Mouse (Mus musculus) intestine, embryonic 16.5 days (tissue): ENCODE results near the gene Olfr901. TPM values are rescaled to one million over a fixed set of nuclear protein-coding genes. Genes with fewer than 3 reads are reported as not detected.
"Not testable (repeated sequence)": the region's sequence is repeated elsewhere in the genome, so short reads cannot be mapped to it uniquely, and the experiment has no call there.

Experiments used
- ATAC-seq: fragments of 200-750 bp; cut with Nextera tagmentation; 2 replicates; pipeline ENCODE4 v1.8.0; 2017; ENCODE audit warnings: moderate TSS enrichment, moderate library complexity
- H3K27ac ChIP-seq: fragments of 300-500 bp; sonication (generic); 2 replicates; pipeline ENCODE4 v1.5.1; 2014; ENCODE audit warnings: mild to moderate bottlenecking, low read length
- H3K27me3 ChIP-seq: fragments of 300-500 bp; sonication (generic); replicated peaks from 2 replicates; pipeline ENCODE4 v1.6.1; 2014; ENCODE audit warnings: low read length, control low read depth, mixed read lengths; ENCODE audit not compliant: control insufficient read depth, insufficient read depth
- H3K36me3 ChIP-seq: fragments of 300-500 bp; sonication (generic); 2 replicates; pipeline ENCODE4 v1.6.1; 2014; ENCODE audit warnings: low read length, control low read depth; ENCODE audit not compliant: control insufficient read depth, insufficient read depth
- H3K4me1 ChIP-seq: fragments of 300-500 bp; sonication (generic); 2 replicates; pipeline ENCODE4 v1.6.1; 2014; ENCODE audit warnings: low read length, control low read depth, mixed read lengths; ENCODE audit not compliant: control insufficient read depth, insufficient read depth
- H3K4me2 ChIP-seq: fragments of 300-500 bp; sonication (generic); 2 replicates; pipeline ENCODE4 v1.6.1; 2014; ENCODE audit warnings: low read depth, low read length, control low read depth
- H3K4me3 ChIP-seq: fragments of 300-500 bp; sonication (generic); 2 replicates; pipeline ENCODE4 v1.5.1; 2014; ENCODE audit warnings: mild to moderate bottlenecking, low read length
- H3K9ac ChIP-seq: fragments of 300-500 bp; sonication (generic); 2 replicates; pipeline ENCODE4 v1.6.1; 2014; ENCODE audit warnings: low read depth, low read length
- H3K9me3 ChIP-seq: fragments of 300-500 bp; sonication (generic); 2 replicates; pipeline ENCODE4 v1.6.1; 2016; ENCODE audit warnings: low read length, control low read depth; ENCODE audit not compliant: control insufficient read depth
- WGBS: fragments of 180-500 bp; shearing (Covaris S2); extraction: QIAGEN DNeasy Blood & Tissue Kit; methylation state at CpG from one replicate; pipeline ENCODE4 v1.1.7; 2014; 5-methylcytosine and 5-hydroxymethylcytosine counted together
- polyA plus RNA-seq: library from polyadenylated mRNA; unstranded; fragments of >200 nt; fragmentation: Nextera tagmentation; extraction: Ambion mirVana; gene quantifications from 2 replicates; pipeline ENCODE4 v1.2.1, GENCODE M21; 2015

The Olfr901 gene
- polyA plus RNA-seq, result not detected in 2 replicates

GRCm38 (mm10) chr9:38429155-38429554 lies at the start of gene Olfr901:
TSS of gene Olfr901 (plus strand) at chr9:38429455.
- Histone ChIP-seq H3K9ac (no peak within 1 kb of the TSS), H3K27ac (no peak within 1 kb of the TSS), H3K4me3 (no peak within 1 kb of the TSS), H3K4me2 (no peak within 1 kb of the TSS), H3K9me3 (no peaks in the 10 kb centered on the region), H3K4me1 (no peaks in the 10 kb centered on the region), H3K27me3 (no peaks in the 10 kb centered on the region), H3K36me3 (no peaks in the 10 kb centered on the region)
- WGBS, result 87% methylated on average over 1 of the region's 1 CpGs
- ATAC-seq, result no peak

- Histone ChIP-seq H3K36me3 (no peaks in the 10 kb centered on the region), H3K4me2 (no peak within 1 kb of the TSS), H3K4me1 (no peaks in the 10 kb centered on the region), H3K9ac (no peak within 1 kb of the TSS), H3K27ac (no peak within 1 kb of the TSS), H3K9me3 (no peaks in the 10 kb centered on the region), H3K4me3 (no peak within 1 kb of the TSS), H3K27me3 (no peaks in the 10 kb centered on the region)
- ATAC-seq, result no peak
- WGBS, result 77% methylated on average over 1 of the region's 1 CpGs
Observed at GRCm38 (mm10) chr9:38401398-38401797, 27.9 kb upstream of the Olfr901 start, which contains the start of gene Olfr147. TSS of gene Olfr147 (plus strand) at chr9:38401698.

GRCm38 (mm10) chr9:38407502-38407901 lies 21.8 kb upstream of the Olfr901 start:
- 93% methylated on average over 3 of the region's 3 CpGs for WGBS
- not testable (repeated sequence) for H3K4me1 ChIP-seq, H3K9me3 ChIP-seq, H3K4me3 ChIP-seq, H3K27ac ChIP-seq, H3K4me2 ChIP-seq, H3K9ac ChIP-seq, H3K27me3 ChIP-seq, ATAC-seq, H3K36me3 ChIP-seq

DNA sequence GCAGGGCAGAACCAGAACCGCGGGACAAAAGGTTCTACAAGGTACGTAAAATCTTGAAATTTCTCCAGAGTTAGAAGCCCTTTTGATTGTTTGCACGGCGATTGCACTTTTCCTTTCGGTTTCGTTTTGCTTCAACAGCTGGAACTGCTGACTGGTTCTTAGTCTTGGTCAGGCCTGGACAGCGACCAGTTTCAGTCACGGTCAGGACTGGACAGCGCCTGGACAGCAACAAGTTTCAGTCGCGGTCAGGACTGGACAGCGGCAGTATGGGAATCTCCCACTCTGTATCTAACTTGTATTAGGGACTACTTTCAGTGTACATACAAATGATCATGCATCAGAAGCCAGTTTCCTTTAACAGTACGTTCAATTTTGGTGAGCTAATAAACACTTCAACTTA lies 15.8 kb upstream of the Olfr901 start:
- H3K27me3 ChIP-seq, H3K27ac ChIP-seq, H3K9me3 ChIP-seq, H3K4me3 ChIP-seq, H3K36me3 ChIP-seq, H3K4me2 ChIP-seq, ATAC-seq, H3K4me1 ChIP-seq, H3K9ac ChIP-seq: not testable (repeated sequence)
- 85% methylated on average over 14 of the region's 14 CpGs for WGBS

DNA sequence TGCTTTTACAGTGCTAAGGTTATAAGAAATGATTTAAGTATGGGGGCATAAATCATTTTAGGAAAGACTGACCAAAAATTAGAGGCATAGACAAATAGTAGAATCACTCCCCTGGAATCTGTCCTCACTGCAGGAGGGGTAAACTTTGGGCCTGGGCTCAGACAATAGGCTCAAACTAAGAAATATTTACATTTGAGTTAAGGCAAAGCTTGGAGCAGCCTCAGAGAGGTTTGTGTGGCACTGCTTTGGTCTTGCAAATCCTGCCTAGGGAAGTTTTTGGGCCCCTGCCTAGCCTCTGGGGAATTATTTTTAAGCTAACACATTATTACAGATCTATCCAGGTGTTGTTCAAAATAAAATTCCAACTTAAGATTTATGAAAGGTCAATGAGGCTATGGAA lies 5.5 kb upstream of the Olfr901 start:
- H3K4me3 ChIP-seq, result no peak overlapping the region
- H3K4me1 ChIP-seq, result no peaks in the 10 kb centered on the region
- no peak overlapping the region for H3K9ac ChIP-seq
- no peaks in the 10 kb centered on the region for H3K9me3 ChIP-seq
- no peaks in the 10 kb centered on the region for H3K36me3 ChIP-seq
- H3K4me2 ChIP-seq, result no peak overlapping the region
- H3K27ac ChIP-seq, result no peak overlapping the region
- ATAC-seq, result no peak
- no peaks in the 10 kb centered on the region for H3K27me3 ChIP-seq

GRCm38 (mm10) chr9:38427026-38427425 lies 2.2 kb upstream of the Olfr901 start:
- Histone ChIP-seq H3K4me3 (no peak overlapping the region), H3K36me3 (no peaks in the 10 kb centered on the region), H3K27me3 (no peaks in the 10 kb centered on the region), H3K4me1 (no peaks in the 10 kb centered on the region), H3K27ac (no peak overlapping the region), H3K9me3 (no peaks in the 10 kb centered on the region), H3K9ac (no peak overlapping the region), H3K4me2 (no peak overlapping the region)
- 36% methylated on average over 1 of the region's 1 CpGs for WGBS
- ATAC-seq, result no peak

- Histone ChIP-seq H3K27me3 (no peaks in the 10 kb centered on the region), H3K4me2 (no peak within 1 kb of the TSS), H3K4me3 (no peak within 1 kb of the TSS), H3K4me1 (no peaks in the 10 kb centered on the region), H3K36me3 (no peaks in the 10 kb centered on the region), H3K27ac (no peak within 1 kb of the TSS), H3K9me3 (no peaks in the 10 kb centered on the region), H3K9ac (no peak within 1 kb of the TSS)
- no peak for ATAC-seq
- 86% methylated on average over 5 of the region's 5 CpGs for WGBS
Observed at GRCm38 (mm10) chr9:38447352-38447751, 18.1 kb downstream of the Olfr901 start, which contains the start of gene Olfr902. TSS of gene Olfr902 (plus strand) at chr9:38447652.

GRCm38 (mm10) chr9:38462844-38463243 lies 33.6 kb downstream of the Olfr901 start, which contains the start of gene Olfr904:
TSS of gene Olfr904 (plus strand) at chr9:38463144.
- Histone ChIP-seq H3K4me1 (no peaks in the 10 kb centered on the region), H3K9me3 (no peaks in the 10 kb centered on the region), H3K4me2 (no peak within 1 kb of the TSS), H3K27me3 (no peaks in the 10 kb centered on the region), H3K9ac (no peak within 1 kb of the TSS), H3K27ac (no peak within 1 kb of the TSS), H3K4me3 (no peak within 1 kb of the TSS), H3K36me3 (no peaks in the 10 kb centered on the region)
- ATAC-seq, result no peak

DNA sequence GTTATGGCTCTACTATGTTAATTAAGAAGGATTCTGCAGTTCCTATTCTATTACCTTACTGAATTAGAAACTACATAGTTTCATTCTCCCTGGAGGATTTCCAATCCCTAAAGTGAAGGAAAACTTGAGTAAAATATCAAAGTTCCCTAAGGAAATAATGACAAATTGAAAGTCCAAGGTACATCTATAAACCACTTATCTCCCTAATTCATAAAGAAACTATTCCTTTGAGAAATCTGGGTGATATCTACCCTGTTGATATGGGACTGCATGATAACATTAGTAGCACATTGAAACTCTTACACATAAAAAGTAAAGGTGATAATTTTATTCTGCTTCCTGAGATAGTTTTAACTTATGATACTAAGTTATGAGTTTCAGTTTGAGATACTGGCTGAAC lies 41.6 kb downstream of the Olfr901 start, which contains the start of gene Olfr905:
Olfr905 (plus strand) TSS at position 301 of the 400 bp plus-strand sequence.
- Histone ChIP-seq H3K9ac (no peak within 1 kb of the TSS), H3K4me1 (no peaks in the 10 kb centered on the region), H3K4me2 (no peak within 1 kb of the TSS), H3K4me3 (no peak within 1 kb of the TSS), H3K27me3 (no peaks in the 10 kb centered on the region), H3K9me3 (no peaks in the 10 kb centered on the region), H3K36me3 (no peaks in the 10 kb centered on the region), H3K27ac (no peak within 1 kb of the TSS)
- no peak for ATAC-seq
